Mouse (Mus musculus): Measurements from ENCODE around the gene Ubap2l. TPM values are rescaled to one million over a fixed set of nuclear protein-coding genes. Genes with fewer than 3 reads are reported as not detected.
A peak's percentile ranks its signal among the peaks of the same experiment; 100 is the strongest.

The Ubap2l gene
- polyA plus RNA-seq, 2 experiments = 52.4 to 70.4 TPM

GRCm38 (mm10) chr3:89962059-89962750 lies 90.2 kb downstream of the Ubap2l start:
- TF ChIP-seq CTCF (IDR thresholded peaks at IDR 0.05; ENCODE audit: low read depth) = no peak
- TF ChIP-seq EP300 (IDR thresholded peaks at IDR 0.05; ENCODE audit: low read depth) = no peak
- H3K4me3 ChIP-seq (ENCODE audit: insufficient read depth in 1 of 2, low read depth in 2 of 2, low read length in 2 of 2) = peak overlapping the region; percentile 60 to 75
- ATAC-seq (ENCODE audit: insufficient read depth) (no peak), DNase-seq (ENCODE audit: low read depth in 3 of 3, low spot score in 3 of 3) (no peak)
- peaks cover 0 to 11% of the 10 kb centered on the region in 2 experiments; a peak in 2 of 4 replicates for H3K4me1 ChIP-seq (replicated peaks; ENCODE audit: control insufficient read depth in 2 of 2, insufficient read depth in 2 of 2, low read length in 1 of 2)
- H3K9me3 ChIP-seq (ENCODE audit: control insufficient read depth, low read length) = no peaks in the 10 kb centered on the region
- H3K27ac ChIP-seq = no peak overlapping the region
- 2% methylated on average over 14 of the region's 14 CpGs for WGBS (ENCODE audit: insufficient replicate concordance)
- no peaks in the 10 kb centered on the region for H3K36me3 ChIP-seq (replicated peaks; ENCODE audit: control insufficient read depth, insufficient read depth, low read depth)
- H3K4me2 ChIP-seq (ENCODE audit: low read depth) = peak overlapping the region; percentile 61
- H3K9ac ChIP-seq (replicated peaks) = no peak overlapping the region; the same call in 1 of the 2 replicates
- H3K27me3 ChIP-seq (ENCODE audit: control insufficient read depth, insufficient read depth, low read length) = peaks cover 38% of the 10 kb centered on the region

- Histone ChIP-seq H3K4me1 (replicated peaks; ENCODE audit: control insufficient read depth in 2 of 2, insufficient read depth in 2 of 2, low read length in 1 of 2) (peaks cover 0 to 11% of the 10 kb centered on the region in 2 experiments; a peak in 2 of 4 replicates), H3K4me3 (ENCODE audit: insufficient read depth in 1 of 2, low read depth in 2 of 2, low read length in 2 of 2) (no peak overlapping the region), H3K9ac (replicated peaks) (no peak overlapping the region), H3K27me3 (ENCODE audit: control insufficient read depth, insufficient read depth, low read length) (peaks cover 38% of the 10 kb centered on the region), H3K9me3 (ENCODE audit: control insufficient read depth, low read length) (no peaks in the 10 kb centered on the region), H3K4me2 (ENCODE audit: low read depth) (peak overlapping the region; percentile 67), H3K27ac (no peak overlapping the region), H3K36me3 (replicated peaks; ENCODE audit: control insufficient read depth, insufficient read depth, low read depth) (no peaks in the 10 kb centered on the region)
- 7% methylated on average over 4 of the region's 4 CpGs for WGBS (ENCODE audit: insufficient replicate concordance)
- ATAC-seq (ENCODE audit: insufficient read depth) (no peak), DNase-seq (ENCODE audit: low read depth in 3 of 3, low spot score in 3 of 3) (no peak)
- TF ChIP-seq EP300 (IDR thresholded peaks at IDR 0.05; ENCODE audit: low read depth) = no peak
- TF ChIP-seq CTCF (IDR thresholded peaks at IDR 0.05; ENCODE audit: low read depth) = no peak
These were observed 91.0 kb downstream of the Ubap2l start for GRCm38 (mm10) chr3:89961436-89961835.

- Histone ChIP-seq H3K36me3 (replicated peaks; ENCODE audit: control insufficient read depth, insufficient read depth, low read depth) (no peaks in the 10 kb centered on the region), H3K9me3 (ENCODE audit: control insufficient read depth, low read length) (no peaks in the 10 kb centered on the region), H3K27ac (no peak overlapping the region), H3K4me2 (ENCODE audit: low read depth) (peak overlapping the region; percentile 67), H3K4me1 (replicated peaks; ENCODE audit: control insufficient read depth in 2 of 2, insufficient read depth in 2 of 2, low read length in 1 of 2) (peaks cover 0 to 11% of the 10 kb centered on the region in 2 experiments; a peak in 2 of 4 replicates), H3K4me3 (ENCODE audit: insufficient read depth in 1 of 2, low read depth in 2 of 2, low read length in 2 of 2) (peak overlapping the region; percentile 35 to 49), H3K9ac (replicated peaks) (no peak overlapping the region), H3K27me3 (ENCODE audit: control insufficient read depth, insufficient read depth, low read length) (peaks cover 38% of the 10 kb centered on the region)
- peak; percentile 78 for ATAC-seq (ENCODE audit: insufficient read depth)
- TF ChIP-seq CTCF (IDR thresholded peaks at IDR 0.05; ENCODE audit: low read depth) = no peak
- TF ChIP-seq EP300 (IDR thresholded peaks at IDR 0.05; ENCODE audit: low read depth) = no peak
- WGBS (ENCODE audit: insufficient replicate concordance) = 1% methylated on average over 30 of the region's 30 CpGs
- peak; percentile 39 to 41 (median 41) for DNase-seq (ENCODE audit: low read depth in 3 of 3, low spot score in 3 of 3)
These were observed 92.0 kb downstream of the Ubap2l start for GRCm38 (mm10) chr3:89960469-89960868.

GRCm38 (mm10) chr3:89959435-89959834 lies 93.0 kb downstream of the Ubap2l start:
- Histone ChIP-seq H3K27ac (no peak overlapping the region), H3K4me2 (ENCODE audit: low read depth) (no peak overlapping the region), H3K9ac (replicated peaks) (no peak overlapping the region), H3K9me3 (ENCODE audit: control insufficient read depth, low read length) (no peaks in the 10 kb centered on the region), H3K36me3 (replicated peaks; ENCODE audit: control insufficient read depth, insufficient read depth, low read depth) (no peaks in the 10 kb centered on the region), H3K4me3 (ENCODE audit: insufficient read depth in 1 of 2, low read depth in 2 of 2, low read length in 2 of 2) (no peak overlapping the region), H3K4me1 (replicated peaks; ENCODE audit: control insufficient read depth in 2 of 2, insufficient read depth in 2 of 2, low read length in 1 of 2) (peaks cover 0 to 11% of the 10 kb centered on the region in 2 experiments; a peak in 2 of 4 replicates), H3K27me3 (ENCODE audit: control insufficient read depth, insufficient read depth, low read length) (peaks cover 38% of the 10 kb centered on the region)
- ATAC-seq (ENCODE audit: insufficient read depth) (no peak), DNase-seq (ENCODE audit: low read depth in 3 of 3, low spot score in 3 of 3) (no peak)
- 64% methylated on average over 4 of the region's 4 CpGs for WGBS (ENCODE audit: insufficient replicate concordance)
- TF ChIP-seq EP300 (IDR thresholded peaks at IDR 0.05; ENCODE audit: low read depth) (no peak), CTCF (IDR thresholded peaks at IDR 0.05; ENCODE audit: low read depth) (no peak)

GRCm38 (mm10) chr3:89957880-89958279 lies 94.5 kb downstream of the Ubap2l start:
- Histone ChIP-seq H3K9me3 (ENCODE audit: control insufficient read depth, low read length) (no peaks in the 10 kb centered on the region), H3K27me3 (ENCODE audit: control insufficient read depth, insufficient read depth, low read length) (peaks cover 28% of the 10 kb centered on the region), H3K9ac (replicated peaks) (no peak overlapping the region), H3K4me3 (ENCODE audit: insufficient read depth in 1 of 2, low read depth in 2 of 2, low read length in 2 of 2) (no peak overlapping the region), H3K4me2 (ENCODE audit: low read depth) (no peak overlapping the region), H3K27ac (no peak overlapping the region), H3K36me3 (replicated peaks; ENCODE audit: control insufficient read depth, insufficient read depth, low read depth) (no peaks in the 10 kb centered on the region), H3K4me1 (replicated peaks; ENCODE audit: control insufficient read depth in 2 of 2, insufficient read depth in 2 of 2, low read length in 1 of 2) (peaks cover 0 to 11% of the 10 kb centered on the region in 2 experiments; a peak in 2 of 4 replicates)
- TF ChIP-seq CTCF (IDR thresholded peaks at IDR 0.05; ENCODE audit: low read depth) = no peak
- no peak for TF ChIP-seq EP300 (IDR thresholded peaks at IDR 0.05; ENCODE audit: low read depth)
- ATAC-seq (ENCODE audit: insufficient read depth) (no peak), DNase-seq (ENCODE audit: low read depth in 3 of 3, low spot score in 3 of 3) (no peak)
- 74% methylated on average over 9 of the region's 9 CpGs for WGBS (ENCODE audit: insufficient replicate concordance)
